Mouse (Mus musculus): ENCODE data around the gene Gm2016.
"Not testable (repeated sequence)": the region's sequence is repeated elsewhere in the genome, so short reads cannot be mapped to it uniquely, and the experiment has no call there.

Gm2016 gene

GRCm38 (mm10) chr12:87873772-87874171 lies at the start of gene Gm2016:
TSS of gene Gm2016 (plus strand) at chr12:87874072.
- DNase-seq (ENCODE audit: low spot score): not testable (repeated sequence)

GRCm38 (mm10) chr12:87842239-87842638 lies 31.6 kb upstream of the Gm2016 start, which contains the start of gene Gm2001:
TSS of gene Gm2001 (minus strand) at chr12:87842339.
- not testable (repeated sequence) for DNase-seq (ENCODE audit: low spot score)

GRCm38 (mm10) chr12:87850657-87851056 lies 23.2 kb upstream of the Gm2016 start:
- DNase-seq (ENCODE audit: low spot score): not testable (repeated sequence)

GRCm38 (mm10) chr12:87856067-87856466 lies 17.8 kb upstream of the Gm2016 start:
- DNase-seq (ENCODE audit: low spot score): not testable (repeated sequence)

GRCm38 (mm10) chr12:87861740-87862692 lies 11.9 kb upstream of the Gm2016 start:
- DNase-seq (ENCODE audit: low spot score): not testable (repeated sequence)

- DNase-seq (ENCODE audit: low spot score): not testable (repeated sequence)
Measured at GRCm38 (mm10) chr12:87863638-87864037, 10.2 kb upstream of the Gm2016 start.

GRCm38 (mm10) chr12:87864048-87864447 lies 9.8 kb upstream of the Gm2016 start:
- DNase-seq (ENCODE audit: low spot score): not testable (repeated sequence)

- not testable (repeated sequence) for DNase-seq (ENCODE audit: low spot score)
Measured at GRCm38 (mm10) chr12:87895070-87895469, 21.2 kb downstream of the Gm2016 start, which contains the start of gene Gm2022. TSS of gene Gm2022 (plus strand) at chr12:87895370.

GRCm38 (mm10) chr12:87919721-87920120 lies 45.8 kb downstream of the Gm2016 start, which contains the start of gene Gm2035:
TSS of gene Gm2035 (minus strand) at chr12:87919857.
- not testable (repeated sequence) for DNase-seq (ENCODE audit: low spot score)

Data from urinary bladder, postnatal 14 days (tissue).